Mouse (Mus musculus) kidney, postnatal 10 days (tissue): ENCODE measurements around the gene Itgb1bp2.

ENCODE experiments used
- DNase-seq: peaks from one replicate; pipeline ENCODE4 v3.0.0; 2021; ENCODE audit warnings: mixed read lengths

Itgb1bp2 gene

DNA sequence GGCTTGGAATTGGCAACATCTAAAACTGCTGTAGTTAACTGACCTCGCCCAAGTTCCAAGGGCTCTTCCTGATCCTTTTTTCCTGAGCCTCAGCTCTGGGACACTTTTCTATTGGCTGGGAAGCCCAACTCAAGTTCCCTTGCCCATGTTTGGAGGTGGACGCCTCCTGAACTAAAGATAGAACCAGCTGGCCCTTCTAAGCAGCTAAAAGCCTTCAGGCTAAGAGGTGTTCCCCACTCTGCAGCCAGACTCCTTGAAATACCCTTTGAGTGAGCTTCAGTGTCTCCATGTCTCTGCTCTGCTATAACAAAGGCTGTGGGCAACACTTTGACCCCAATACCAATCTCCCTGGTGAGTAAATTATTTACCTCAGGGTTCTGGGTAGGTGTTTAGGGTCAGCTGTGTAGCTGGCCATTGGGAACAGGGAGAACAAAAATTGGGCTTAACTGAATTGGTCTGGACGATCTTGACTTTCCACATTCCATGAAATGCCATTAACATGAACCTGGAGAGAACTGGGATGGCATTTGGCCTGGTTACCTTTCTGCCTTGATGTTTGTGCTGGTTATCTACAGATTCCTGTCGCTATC lies at the start of gene Itgb1bp2:
Gene Itgb1bp2, plus strand, starts transcription at position 203 of the 590 bp plus-strand sequence.
- peak; percentile 5 for DNase-seq

DNA sequence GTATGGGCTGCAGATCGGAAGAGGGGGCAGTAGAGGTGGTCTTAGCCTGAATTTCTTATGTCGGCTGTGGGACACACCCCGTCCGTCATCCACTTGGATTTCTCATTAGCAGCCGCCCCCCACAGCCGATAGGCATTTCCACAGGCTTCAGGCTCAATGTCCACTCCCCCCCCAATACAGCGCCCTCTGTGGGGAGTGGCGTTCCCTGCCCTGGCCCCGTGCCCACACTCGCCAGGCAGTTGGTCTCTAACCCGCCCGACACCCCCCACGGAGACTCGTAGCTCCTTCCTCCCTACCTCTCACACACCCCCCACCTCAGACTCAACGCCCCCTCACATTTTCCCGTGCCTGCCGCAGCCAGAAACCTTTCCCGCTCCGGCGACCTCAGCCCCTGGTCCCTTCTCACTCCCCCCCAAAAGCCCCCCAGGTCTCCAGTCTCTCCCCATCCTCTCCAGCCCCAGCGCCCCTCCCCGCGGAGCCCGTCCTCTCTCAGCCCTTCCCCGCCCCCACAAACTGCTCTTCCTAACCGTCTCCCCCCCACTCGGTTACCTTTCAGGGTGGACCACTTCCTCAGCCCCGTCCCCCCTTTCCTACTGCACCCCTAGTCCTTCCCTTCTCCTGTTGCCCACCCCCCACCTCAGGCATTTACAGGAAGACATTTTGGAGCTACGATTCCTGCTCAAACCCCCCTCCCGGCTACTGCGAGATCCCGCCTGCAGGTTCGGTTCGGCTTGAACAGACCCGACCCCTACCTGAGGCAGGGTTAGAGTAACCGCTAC lies 29.8 kb upstream of the Itgb1bp2 start:
- peak; percentile 75 for DNase-seq

DNA sequence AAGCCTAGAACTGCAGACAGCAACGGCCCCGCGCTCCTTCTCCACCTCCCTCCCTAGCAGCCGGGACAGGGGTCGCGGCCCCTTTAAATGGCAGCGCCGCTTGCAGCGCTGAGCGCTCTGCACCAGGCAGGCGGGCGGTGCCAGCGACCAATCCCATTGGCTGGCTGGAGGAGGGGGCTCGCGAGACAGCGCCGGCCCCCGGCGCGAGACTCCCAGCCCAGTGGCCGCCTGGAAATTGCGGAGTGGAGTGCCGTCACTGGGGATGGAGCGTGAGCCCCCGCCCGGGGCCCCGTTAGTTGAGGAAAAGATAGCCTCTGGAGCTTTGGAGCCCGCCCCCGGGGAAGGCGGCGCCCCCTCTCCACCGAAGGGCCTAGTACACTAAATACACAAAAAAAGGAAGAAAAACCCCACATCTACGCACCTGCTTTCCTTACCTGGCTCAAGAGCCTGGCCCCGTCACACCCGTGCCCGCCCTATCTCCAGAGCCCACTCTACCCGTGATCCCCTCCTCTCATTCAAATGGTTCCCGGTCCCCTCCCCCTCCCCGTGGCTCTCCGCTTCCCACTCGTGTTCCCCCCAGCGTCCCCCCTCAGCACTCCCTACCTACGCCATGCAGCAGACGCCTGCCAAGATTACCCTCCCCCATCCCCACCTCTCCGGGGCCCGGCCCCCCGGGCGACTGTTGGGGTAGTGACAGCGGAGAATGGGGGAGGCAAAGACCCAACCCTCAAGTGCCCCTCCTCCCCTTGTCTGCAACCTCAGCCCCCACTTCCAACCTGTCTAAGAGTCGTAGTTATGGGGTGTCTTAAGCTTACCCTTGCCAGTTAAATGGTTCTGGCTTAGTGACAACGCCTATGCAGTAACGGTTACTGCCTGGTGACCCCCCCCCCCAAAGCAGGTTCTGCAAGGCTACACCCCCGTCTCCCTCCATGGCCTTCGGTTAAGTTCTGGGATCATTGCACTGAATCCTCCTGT lies 28.9 kb upstream of the Itgb1bp2 start:
- DNase-seq, result peak; percentile 91

DNA sequence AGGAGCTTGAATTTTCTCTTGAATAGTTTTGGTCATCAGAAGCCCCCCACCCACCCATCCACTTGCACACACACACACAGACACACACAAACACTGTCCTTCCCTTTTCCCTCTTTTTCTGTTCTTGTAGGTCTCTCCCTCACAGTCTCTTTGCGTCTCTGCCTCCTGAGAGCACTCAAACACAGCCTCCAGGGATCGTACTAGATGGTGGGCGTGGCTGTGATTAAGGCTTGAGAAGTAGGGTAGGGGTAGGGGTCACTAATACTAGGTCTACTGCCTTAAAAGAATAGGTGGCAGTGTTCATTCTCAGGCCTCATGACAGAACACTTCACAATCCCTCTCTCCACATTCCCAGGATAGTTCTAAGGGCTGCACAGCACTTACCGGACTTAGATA lies 28.2 kb upstream of the Itgb1bp2 start, which contains the start of gene Zmym3:
Gene Zmym3, minus strand, starts transcription at position 150 of the 396 bp plus-strand sequence.
- DNase-seq, result peak; percentile 8

DNA sequence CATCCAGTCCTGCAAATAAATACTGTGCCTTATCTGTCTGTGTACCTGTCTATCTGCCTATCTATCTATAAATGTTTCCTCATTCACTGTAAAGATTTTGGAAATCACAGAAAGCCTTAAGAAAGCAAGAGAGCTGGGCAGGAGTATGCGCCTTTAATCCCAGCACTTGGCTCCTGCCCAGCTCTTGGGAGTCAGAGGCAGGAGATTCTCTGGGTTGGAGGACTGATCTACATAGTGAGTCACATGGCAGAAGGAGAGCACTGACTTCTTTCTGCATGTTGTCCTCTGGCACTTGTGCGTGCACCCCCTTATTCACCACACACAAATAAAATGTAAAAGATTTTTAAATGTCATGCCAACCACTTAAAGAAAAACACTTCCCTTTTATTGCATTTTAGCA lies 25.4 kb upstream of the Itgb1bp2 start:
- DNase-seq, result no peak

DNA sequence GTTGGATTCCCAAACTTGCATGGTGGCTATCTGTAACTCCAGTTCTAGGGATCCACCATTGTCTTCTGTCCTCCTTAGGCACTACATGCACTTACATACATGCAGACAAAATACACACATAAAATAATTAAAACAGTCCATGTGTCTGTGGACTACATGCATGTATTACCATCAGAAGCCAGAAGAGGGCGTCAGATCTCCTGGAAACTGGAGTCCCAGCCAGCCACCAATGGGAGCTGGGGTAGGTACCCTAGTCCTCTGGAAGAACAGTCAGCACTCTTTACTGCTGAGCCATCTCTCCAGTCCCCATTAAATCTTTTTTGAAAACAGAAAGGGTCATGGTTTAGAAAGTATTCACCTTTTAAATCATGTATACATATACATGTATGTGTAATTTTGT lies 21.1 kb upstream of the Itgb1bp2 start:
- DNase-seq, result peak; percentile 34

DNA sequence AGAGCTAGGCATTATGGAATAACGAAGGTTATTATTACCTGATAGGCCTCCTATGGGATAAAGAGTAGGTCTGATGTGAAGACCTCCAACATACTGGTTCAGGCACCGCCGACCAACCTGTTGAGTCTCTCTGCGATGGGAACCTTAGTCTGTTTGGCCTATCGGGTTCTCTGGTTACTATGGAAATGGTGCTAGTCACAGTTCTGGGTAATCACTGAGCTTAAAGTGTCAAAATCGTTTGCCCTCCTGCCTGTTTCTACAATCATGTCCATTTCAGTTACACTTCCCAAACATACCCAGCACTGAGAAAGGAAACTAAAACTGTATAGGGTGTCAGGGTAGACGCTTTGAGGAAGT lies 20.1 kb upstream of the Itgb1bp2 start:
- no peak for DNase-seq

DNA sequence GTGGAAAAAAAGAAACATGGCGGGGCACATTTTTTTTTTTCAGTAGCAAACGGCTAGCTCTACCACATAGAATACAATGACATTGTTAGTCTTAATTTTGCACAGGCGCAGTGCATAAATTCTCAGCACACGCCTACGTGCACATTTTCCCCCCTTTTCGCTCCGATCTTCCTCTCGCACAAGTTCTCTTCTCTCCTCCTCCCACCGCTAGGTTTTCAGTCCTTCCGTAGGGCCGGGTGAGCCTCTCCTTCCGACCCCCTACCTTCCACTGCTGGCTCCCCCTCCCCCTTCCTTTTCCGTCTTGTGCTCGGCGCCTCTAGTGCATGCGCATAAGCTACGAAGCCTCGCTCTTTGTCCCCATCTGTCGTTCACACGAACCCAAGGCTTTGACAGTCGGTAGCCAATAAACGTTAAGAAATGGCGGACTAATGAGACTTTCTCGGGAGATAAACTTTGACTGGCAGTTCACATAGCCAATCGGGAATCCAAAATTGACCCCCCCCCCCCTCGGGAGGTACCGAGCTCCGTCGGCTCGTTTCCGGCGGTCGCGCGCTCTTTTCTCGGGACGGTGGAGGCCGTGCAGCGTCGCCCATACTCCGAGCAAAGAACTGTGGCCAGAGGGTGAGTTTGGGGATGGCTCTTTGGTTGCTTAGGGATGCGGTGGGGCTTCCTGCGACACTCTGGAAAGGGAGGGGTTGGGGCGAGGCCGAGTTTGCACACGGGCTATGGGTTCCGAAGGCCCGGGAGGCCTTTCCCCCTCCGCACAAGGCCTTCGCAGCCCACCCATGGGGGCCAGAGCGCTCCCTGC lies 19.5 kb upstream of the Itgb1bp2 start, which contains the start of gene Nono:
Gene Nono, plus strand, starts transcription at position 177 of the 808 bp plus-strand sequence.
- peak; percentile 92 for DNase-seq

DNA sequence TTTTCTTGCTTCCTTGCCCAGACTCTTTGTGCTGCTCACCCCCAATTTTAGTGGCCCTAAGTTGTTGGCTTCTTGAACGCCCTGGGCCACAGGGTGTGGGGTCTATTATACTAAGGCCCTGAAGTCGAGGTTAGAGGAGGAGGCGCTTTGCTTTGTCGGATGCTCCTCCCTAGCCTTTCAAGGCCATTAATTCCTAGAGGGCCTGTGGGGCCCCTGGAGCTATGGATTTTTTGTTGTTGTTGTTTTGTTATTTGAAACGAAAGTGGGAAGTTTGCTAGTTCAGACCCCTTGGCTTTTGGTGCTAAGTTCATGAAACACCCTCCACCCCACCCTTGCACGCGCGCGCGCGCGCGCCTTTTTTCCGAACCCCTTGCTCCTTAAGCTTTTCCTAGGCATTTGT lies 18.9 kb upstream of the Itgb1bp2 start:
- no peak for DNase-seq

DNA sequence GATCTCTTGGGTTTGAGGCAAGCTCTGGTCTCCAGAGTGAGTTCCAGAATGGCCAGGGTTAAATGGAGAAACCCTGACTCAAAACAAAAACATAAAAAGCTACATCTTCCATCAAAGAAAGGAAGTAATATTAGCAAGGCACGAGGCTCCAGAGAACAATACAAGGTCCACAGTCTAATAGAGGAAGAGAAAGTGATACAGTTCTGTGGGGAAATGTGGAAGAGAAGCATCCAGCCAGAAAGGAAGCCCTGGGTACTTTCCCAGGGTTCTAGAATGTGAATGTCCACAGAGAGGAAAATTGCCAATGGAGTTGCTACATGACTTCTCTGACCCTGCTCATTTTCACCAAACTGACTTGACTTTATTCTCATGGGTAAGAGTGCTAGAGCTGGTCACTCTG lies 2.3 kb downstream of the Itgb1bp2 start:
- no peak for DNase-seq

DNA sequence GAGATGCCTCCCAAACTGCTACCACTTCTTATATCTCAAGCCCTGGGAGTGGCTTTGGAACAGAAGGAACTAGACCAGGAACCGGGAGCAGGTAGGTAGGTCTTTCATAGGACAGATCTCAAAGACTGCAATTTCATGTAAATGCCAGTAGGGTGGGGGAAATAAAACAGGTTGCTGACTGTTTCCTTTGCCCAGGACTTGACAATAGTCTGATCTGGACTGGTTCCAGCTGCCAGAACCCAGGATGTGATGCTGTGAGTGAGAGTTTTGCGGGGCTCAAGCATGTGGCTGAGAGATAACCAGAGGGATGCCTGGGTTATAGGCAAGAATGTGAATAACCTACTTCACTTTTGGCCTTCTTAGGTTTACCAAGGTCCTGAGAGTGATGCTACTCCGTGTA lies 2.7 kb downstream of the Itgb1bp2 start:
- no peak for DNase-seq

DNA sequence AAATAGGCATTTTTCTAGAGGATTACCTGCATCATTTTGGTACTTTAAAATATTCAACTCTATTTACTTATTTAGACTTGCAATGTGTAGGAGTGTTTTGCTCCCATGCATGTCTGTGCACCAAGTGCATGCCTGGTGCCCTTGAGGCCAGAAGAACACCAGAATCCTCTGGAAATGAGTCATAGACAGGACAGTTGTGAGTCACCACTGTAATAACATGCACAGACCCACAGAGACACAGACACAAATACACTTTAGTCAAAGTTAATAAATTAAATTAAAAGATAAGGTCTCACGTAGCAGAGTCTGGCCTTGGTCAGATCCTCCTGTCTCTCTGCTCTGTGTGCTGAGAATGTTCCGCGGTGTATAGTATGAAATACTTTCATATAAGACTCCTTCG lies 23.3 kb downstream of the Itgb1bp2 start:
- DNase-seq, result no peak

DNA sequence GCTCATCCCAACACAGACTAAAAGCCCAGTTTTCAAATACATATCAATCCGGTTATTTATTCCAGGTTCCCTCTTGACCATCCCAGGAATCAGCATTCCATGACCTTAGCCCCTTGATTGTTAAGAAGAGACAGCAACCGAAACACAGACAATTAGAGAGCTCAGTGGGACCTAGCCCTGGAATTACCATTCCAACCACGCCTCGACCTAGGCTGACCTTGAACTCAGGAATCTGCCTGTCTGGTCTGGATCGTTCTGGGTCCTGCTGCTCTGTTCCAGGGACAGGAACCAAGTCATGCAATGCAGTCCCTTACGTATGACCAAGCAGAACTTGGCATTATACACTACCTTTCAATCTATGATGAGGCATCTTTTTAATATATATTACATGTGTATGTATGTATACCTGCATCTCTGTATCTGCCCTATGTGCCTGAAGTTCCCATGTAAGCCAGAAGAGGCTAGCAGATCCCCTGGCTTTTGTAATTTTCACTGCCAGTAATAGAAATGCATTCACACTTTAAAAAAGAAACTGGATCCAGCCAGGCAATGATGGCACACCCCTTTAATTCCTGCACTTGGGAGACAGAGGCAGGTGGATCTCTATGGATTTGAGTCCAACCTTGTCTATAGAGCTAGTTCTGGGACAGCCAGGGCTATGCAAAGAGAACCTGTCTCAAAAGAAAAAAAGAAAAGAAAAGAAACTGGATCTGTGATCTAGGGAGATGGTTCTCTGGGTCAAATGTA lies 32.9 kb downstream of the Itgb1bp2 start:
- DNase-seq, result no peak

DNA sequence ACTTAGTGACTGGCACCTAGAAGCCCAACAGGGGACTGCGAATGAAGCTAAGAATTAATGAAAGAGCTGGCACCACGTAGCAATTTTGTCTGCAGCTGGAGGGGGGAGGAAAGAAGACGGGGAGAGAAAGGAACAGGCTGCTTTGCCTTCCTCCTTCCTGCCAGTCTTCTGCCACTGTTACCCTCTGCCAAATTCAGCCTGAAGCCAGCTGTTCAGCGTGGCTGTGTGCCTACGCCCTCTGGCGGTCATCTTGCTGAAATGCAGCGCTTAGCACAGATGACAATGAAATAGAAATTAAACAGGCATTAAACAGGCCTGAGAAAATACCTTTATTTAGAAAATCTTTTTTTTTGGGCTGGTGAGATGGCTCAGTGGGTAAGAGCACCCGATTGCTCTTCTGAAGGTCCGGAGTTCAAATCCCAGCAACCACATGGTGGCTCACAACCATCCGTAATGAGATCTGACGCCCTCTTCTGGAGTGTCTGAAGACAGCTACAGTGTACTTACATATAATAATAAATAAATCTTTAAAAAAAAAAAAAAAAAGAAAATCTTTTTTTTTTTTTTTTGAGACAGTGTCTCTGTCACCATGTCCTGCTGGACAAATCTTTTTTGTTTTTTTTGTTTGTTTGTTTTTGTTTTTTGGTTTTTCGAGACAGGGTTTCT lies 37.7 kb downstream of the Itgb1bp2 start:
- DNase-seq, result peak; percentile 53
